Mouse (Mus musculus) bone marrow, adult 2 months (tissue): ENCODE results near the gene Cadps. TPM values are rescaled to one million over a fixed set of nuclear protein-coding genes. Genes with fewer than 3 reads are reported as not detected.

Experiments
- H3K27ac ChIP-seq: fragments of 200-500 bp; 2 replicates; pipeline ENCODE4 v1.5.1; 2012; ENCODE audit warnings: low read depth, mild to moderate bottlenecking, control low read depth, inconsistent platforms, low read length; ENCODE audit not compliant: control insufficient read depth, poor library complexity, insufficient read depth
- H3K4me1 ChIP-seq: fragments of 200-500 bp; 2 replicates; pipeline ENCODE4 v1.6.1; 2011; ENCODE audit warnings: low read length; ENCODE audit not compliant: control insufficient read depth, insufficient read depth
- H3K4me3 ChIP-seq: fragments of 200-500 bp; replicated peaks from 2 replicates; pipeline ENCODE3; 2011; ENCODE audit warnings: mild to moderate bottlenecking, low read depth, low read length, control low read depth; ENCODE audit not compliant: control insufficient read depth
- CTCF ChIP-seq: fragments of 200-500 bp; IDR thresholded peaks from 2 replicates; pipeline ENCODE4 v1.5.1; 2011; ENCODE audit warnings: low read length, control low read depth; ENCODE audit not compliant: control insufficient read depth, insufficient read depth
- POLR2A ChIP-seq: fragments of 200-500 bp; IDR thresholded peaks from 2 replicates; pipeline ENCODE4 v1.6.1; 2011; ENCODE audit warnings: low read depth, mild to moderate bottlenecking, control low read depth, low read length, borderline replicate concordance; ENCODE audit not compliant: control insufficient read depth
- WGBS: fragments of 180-500 bp; shearing (Covaris S2); methylation state at CpG from one replicate; pipeline ENCODE4 v1.1.7; 2018; 5-methylcytosine and 5-hydroxymethylcytosine counted together
- polyA plus RNA-seq: library from polyadenylated mRNA; stranded (reverse); fragments of >200 nt; gene quantifications from 2 replicates; pipeline ENCODE4 v1.2.4, GENCODE M21; 2011; ENCODE audit warnings: low replicate concordance; ENCODE audit not compliant: missing spikeins, insufficient read depth, insufficient read length

The Cadps gene
- polyA plus RNA-seq, 1 experiment: not detected

- Histone ChIP-seq H3K4me1 (no peaks in the 10 kb centered on the region), H3K27ac (no peak overlapping the region), H3K4me3 (no peak overlapping the region)
- TF ChIP-seq POLR2A: no peak
- 2% methylated on average over 58 of the region's 58 CpGs for WGBS
Observed at GRCm38 (mm10) chr14:12821831-12822490, 918 bp downstream of the Cadps start.

DNA sequence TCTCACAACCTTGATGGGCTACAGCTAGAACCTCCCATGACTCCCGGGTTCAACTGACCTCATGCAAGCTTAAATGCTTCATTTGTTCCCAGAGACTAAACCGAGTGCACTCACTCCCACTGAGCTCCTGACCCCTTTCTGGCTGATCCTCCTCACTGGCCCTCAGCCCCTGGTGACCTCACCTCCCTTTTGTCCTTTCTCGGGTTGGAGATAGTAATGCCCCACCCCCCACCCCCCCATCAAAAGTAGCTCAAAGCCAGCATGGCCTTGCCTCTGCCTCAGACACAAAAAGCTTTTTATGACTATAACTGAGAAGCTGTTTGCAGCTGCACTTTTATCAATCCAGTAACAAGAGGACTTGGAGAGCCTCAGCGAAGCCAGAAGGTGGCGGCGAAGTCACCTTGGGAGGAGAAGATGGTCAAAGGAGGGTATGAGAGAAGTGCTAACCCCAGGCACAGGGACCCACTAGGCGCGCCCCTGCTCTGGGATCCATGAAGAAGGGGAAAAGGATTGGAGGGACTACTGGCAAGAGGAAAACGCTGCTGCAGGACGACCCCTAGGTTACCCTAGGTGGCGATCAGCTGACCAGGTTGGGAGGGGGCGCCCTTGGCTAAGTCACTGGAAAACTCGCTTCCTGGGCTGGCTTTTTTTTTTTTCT, 1.6 kb downstream of the Cadps start:
- H3K4me3 ChIP-seq: no peak overlapping the region
- TF ChIP-seq POLR2A: no peak
- TF ChIP-seq CTCF: no peak
- 5% methylated on average over 13 of the region's 13 CpGs for WGBS
- H3K4me1 ChIP-seq: no peaks in the 10 kb centered on the region
- no peak overlapping the region for H3K27ac ChIP-seq

DNA sequence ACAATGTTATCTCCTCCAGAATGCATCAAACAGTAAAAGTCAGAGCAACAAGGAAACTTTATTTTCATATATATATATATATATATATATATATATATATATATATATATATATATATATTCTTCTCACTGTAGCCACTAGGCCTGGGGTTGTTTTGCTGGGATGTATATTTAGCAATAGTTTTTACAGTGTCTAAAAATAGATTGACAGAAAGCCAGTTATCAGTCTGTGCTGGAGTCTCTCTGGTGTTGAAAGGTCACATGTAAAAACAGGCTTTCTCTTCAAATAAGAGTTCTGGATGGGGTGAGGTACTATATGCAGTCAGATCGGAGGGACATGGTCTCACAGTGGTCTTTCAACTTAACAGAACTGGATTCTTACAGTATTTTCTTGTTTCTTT, 2.7 kb downstream of the Cadps start:
- WGBS: 72% methylated on average over 1 of the region's 1 CpGs
- Histone ChIP-seq H3K4me1 (no peaks in the 10 kb centered on the region), H3K4me3 (no peak overlapping the region), H3K27ac (no peak overlapping the region)
- no peak for TF ChIP-seq POLR2A

DNA sequence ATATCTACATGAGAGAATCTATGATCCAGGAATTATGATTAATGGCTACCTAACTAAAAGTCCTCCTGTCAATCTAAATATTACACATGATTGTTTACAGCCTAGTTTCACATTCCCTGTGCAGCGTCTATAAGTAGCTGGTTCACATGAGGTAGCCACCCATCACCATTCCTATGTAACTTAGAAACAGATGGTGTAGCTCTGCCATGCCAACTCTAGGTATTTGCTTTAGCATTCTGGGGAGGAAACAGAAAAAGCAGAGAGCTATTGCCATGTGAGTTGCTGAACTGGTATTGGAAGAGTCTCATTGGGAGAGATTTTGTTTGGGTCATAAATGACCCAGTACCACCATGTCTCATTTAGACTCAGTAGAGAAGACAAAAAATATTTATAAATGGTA, 4.4 kb downstream of the Cadps start:
- H3K4me3 ChIP-seq: no peak overlapping the region
- no peaks in the 10 kb centered on the region for H3K4me1 ChIP-seq
- TF ChIP-seq CTCF: no peak
- no peak for TF ChIP-seq POLR2A
- WGBS: 83% methylated on average over 1 of the region's 1 CpGs
- no peak overlapping the region for H3K27ac ChIP-seq

DNA sequence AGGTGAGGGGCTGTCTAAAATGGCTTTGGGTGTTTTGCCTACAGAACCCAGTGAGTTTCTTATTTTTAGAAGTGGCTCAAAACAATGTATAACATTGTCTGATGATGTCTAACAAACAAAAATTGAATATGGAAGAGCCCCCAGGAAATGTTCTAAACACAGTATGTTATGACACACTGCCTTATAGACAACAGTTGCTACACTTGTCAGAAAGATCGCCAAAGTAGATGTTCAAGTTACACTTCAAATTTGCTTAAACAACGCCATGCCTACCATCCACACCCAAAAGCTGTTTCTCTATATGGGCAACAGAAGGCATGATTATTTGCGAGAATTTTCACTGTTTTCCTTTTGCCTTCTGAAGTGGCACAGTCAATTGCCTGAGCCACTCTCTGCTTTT, 10.8 kb downstream of the Cadps start:
- no peaks in the 10 kb centered on the region for H3K4me1 ChIP-seq
- H3K27ac ChIP-seq: no peak overlapping the region
- TF ChIP-seq POLR2A (no peak), CTCF (no peak)
- H3K4me3 ChIP-seq: no peak overlapping the region
- WGBS: 78% methylated on average over 3 of the region's 3 CpGs

DNA sequence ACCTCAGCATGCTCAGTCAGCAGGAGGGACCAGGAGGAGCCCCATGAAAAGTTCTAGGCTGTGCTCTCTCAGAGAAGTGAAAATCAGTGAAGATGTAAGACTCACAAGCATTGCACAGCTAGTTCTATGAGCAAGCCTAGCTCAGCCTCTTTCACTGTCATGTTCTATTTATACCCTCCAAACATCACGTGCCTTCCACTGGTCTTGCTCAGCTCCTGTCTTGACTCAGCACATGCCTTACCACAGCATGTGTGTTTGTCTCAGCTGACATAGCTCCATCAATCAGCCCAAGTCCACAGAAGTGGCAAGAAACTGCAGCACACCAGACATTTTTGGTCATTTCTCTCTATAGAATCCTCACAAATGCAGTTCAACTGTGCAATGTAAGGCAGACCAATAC, 19.9 kb downstream of the Cadps start:
- H3K4me1 ChIP-seq: no peaks in the 10 kb centered on the region
- H3K27ac ChIP-seq: no peak overlapping the region
- no peak for TF ChIP-seq POLR2A
- no peak for TF ChIP-seq CTCF
- 55% methylated on average over 1 of the region's 1 CpGs for WGBS
- no peak overlapping the region for H3K4me3 ChIP-seq

DNA sequence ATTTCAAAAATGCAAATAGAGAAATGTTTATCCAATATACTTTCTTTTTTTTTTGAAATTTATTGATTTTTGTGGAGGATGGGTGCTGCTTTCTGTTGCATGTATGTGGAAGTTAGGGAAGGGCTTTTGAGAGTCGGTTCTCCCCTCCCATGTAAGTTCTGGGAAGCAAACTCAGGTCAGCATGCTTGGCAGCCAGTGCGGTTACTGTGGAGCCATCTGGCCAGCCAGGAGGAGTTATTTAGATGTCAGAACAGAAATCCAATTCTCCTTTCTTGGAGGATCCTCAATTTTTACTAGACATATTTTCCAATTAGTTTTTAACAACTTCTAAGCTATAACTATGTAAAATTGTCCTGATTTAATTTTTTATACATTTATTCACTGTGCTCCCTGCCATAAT, 21.8 kb downstream of the Cadps start:
- WGBS: 71% methylated on average over 2 of the region's 2 CpGs
- H3K4me1 ChIP-seq: no peaks in the 10 kb centered on the region
- TF ChIP-seq CTCF (no peak), POLR2A (no peak)
- no peak overlapping the region for H3K4me3 ChIP-seq
- H3K27ac ChIP-seq: no peak overlapping the region

DNA sequence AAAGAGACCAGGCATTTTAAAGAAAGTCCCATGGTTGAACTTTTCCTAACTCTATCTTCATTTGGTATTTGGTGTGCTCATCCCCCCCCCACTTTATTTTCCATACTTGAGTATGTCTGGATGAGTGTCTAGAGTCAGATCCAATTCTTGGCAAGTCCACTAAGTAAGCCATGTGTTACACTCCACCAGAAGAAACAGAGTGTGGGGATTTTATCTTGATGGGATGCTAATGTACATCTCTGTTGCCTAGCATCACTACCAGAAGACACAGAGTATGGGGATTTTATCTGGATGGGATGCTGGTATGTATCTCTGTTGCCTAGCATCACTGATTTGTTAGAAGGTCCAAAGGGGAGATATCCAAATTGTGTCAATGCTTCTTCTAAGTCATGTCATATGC, 24.0 kb downstream of the Cadps start:
- no peak overlapping the region for H3K27ac ChIP-seq
- H3K4me1 ChIP-seq: no peaks in the 10 kb centered on the region
- TF ChIP-seq CTCF: no peak
- TF ChIP-seq POLR2A: no peak
- no peak overlapping the region for H3K4me3 ChIP-seq

DNA sequence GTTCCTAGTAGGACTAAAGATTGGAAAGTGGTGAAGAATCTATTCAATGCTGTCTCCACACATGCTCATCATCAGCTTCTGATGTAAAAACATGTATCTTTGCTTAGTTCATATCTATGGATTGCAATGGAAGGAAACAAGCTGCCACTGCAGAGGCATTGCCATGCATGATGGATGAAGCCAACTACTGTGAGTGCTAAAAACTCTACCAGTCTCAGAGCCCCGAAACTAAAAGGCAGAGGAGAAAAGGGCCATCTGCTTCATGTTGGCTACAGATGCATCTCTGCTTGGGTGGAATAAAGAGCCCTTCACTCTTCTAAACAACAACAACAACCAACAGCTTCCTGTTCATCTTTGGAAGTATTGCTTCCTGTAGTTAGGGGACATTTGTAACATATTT, 38.6 kb downstream of the Cadps start:
- WGBS: 52% methylated on average over 1 of the region's 1 CpGs
- TF ChIP-seq CTCF (no peak), POLR2A (no peak)
- no peak overlapping the region for H3K27ac ChIP-seq
- H3K4me3 ChIP-seq: no peak overlapping the region
- no peaks in the 10 kb centered on the region for H3K4me1 ChIP-seq
